Mouse (Mus musculus) C2C12 (cell line): ENCODE results near the gene Krt6a.

Source experiments
- CTCF ChIP-seq: IDR thresholded peaks from one replicate; pipeline ENCODE4 v1.5.1; 2011; ENCODE audit not compliant: control insufficient read depth, insufficient read depth, insufficient read length
- MAX ChIP-seq: IDR thresholded peaks from one replicate; pipeline ENCODE4 v1.6.1; 2011; ENCODE audit warnings: mild to moderate bottlenecking, control low read depth
- MYOG ChIP-seq: IDR thresholded peaks from one replicate; pipeline ENCODE4 v1.6.1; 2011; ENCODE audit not compliant: control insufficient read depth, insufficient read length; ENCODE audit errors: extremely low read depth

- no peak for TF ChIP-seq CTCF
- TF ChIP-seq MAX, result no peak
- no peak for TF ChIP-seq MYOG
These were observed 3.5 kb upstream of the Krt6a start for GRCm38 (mm10) chr15:101697326-101698188.
